Mouse (Mus musculus): ENCODE data around the gene Nlrp4c.
A peak's percentile ranks its signal among the peaks of the same experiment; 100 is the strongest.
"Not testable (repeated sequence)": the region's sequence is repeated elsewhere in the genome, so short reads cannot be mapped to it uniquely, and the experiment has no call there.

Gene Nlrp4c

DNA sequence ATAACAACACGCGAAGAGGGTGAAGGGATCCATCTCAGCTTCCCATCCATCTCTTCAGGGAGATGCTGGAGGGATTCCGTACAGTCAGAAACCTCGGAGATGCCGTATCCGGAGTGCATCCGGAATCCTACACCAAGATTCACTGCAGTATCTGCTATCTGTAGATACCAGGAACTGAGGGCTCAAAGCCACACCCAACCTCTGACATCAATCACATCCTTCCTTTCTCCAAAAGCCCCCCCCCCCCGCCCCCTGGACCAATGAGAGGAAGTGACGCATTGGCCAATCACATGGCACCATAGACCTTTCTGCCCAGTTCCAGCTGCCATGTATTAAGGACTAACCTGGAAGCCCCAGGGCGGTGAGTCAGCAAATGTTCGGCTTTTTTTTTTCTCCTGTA, at the start of gene Nlrp4c:
Gene Nlrp4c, plus strand, starts transcription at position 301 of the 400 bp plus-strand sequence.
- DNase-seq: no peak

DNA sequence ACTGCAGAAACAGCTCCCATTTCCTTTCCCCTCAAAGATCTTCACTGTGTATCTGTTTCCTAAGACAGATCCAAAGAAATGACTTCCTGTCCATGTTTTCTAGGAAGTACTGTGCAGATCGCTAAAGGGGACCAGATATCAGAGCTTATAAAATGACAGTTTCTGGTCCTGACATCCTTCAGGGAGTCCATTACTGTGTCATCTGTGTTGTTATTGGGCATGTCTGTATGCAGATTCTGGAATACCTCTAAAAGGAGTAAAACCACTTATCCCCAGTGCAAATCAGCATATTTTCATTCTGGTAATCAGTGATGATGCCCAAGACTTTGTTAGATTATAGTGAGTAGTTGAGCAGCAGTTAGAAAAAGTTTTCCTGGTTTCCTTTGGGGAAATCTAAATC, 34.1 kb upstream of the Nlrp4c start, which contains the start of gene Vmn1r65:
Gene Vmn1r65, minus strand, starts transcription at position 101 of the 400 bp plus-strand sequence.
- DNase-seq: no peak

DNA sequence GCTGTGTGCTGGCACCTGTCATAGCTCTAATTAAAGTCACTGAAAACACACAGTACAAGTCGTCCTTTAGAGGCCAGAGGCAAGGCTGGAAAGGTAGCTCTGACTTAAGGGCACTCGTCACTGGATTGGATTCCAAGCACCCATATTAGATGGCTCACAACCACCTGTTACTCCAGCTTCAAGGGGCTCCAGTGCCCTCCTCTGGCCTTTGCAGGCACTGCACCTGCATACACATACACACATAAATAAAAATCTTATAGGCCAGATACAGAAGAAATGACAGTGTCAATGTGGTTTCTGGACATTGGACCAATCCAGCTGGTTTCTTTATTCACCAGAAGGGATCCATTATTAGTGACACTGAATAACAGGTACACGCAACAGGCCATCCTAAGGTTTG, 74.5 kb downstream of the Nlrp4c start:
- no peak for DNase-seq

DNA sequence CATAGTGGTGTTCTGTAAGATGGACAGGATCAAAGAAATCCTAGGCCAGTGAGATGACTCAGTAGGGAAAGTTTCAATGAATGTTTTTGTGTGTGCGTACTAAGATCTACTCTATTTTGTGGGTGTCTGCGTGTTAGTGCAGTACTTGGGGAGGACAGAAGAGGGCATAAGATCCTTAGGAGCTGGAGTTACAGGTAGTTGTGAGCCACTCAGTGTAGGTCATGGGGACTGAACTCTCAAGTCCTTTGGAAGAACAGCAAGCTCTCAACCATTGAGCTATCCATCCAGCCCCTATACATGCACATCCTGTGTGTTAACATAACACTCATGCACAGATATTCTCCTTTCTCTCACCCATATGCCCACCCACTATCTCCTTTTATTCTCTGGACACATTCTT, 75.1 kb downstream of the Nlrp4c start:
- not testable (repeated sequence) for DNase-seq

GRCm38 (mm10) chr7:6121128-6121527, 76.2 kb downstream of the Nlrp4c start:
- not testable (repeated sequence) for DNase-seq

GRCm38 (mm10) chr7:6126690-6127448, 81.9 kb downstream of the Nlrp4c start:
- peak; percentile 78 for DNase-seq

GRCm38 (mm10) chr7:6130346-6130745, 85.4 kb downstream of the Nlrp4c start:
- DNase-seq: no peak

DNA sequence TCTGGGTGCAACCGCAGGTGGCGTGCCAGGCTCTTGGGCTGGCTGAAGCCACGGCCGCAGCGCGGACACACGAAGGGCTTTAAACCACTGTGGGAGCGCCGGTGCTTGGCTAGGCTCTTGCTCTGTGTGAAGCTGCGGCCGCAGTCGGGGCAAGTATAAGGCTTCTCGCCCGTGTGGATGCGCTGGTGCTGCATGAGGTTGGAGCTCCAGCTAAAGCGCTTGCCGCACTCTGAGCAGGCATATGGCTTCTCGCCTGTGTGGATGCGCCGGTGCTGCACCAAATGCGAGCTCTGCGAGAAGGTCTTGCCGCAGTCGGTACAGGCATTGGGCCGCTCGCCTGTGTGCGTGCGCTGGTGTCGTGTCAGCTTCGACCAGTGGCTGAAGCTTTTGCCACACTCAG, 87.7 kb downstream of the Nlrp4c start:
- no peak for DNase-seq

GRCm38 (mm10) chr7:6136497-6136896, 91.5 kb downstream of the Nlrp4c start:
- DNase-seq: no peak

- no peak for DNase-seq
These were observed 94.3 kb downstream of the Nlrp4c start for GRCm38 (mm10) chr7:6139295-6139694.

DNA sequence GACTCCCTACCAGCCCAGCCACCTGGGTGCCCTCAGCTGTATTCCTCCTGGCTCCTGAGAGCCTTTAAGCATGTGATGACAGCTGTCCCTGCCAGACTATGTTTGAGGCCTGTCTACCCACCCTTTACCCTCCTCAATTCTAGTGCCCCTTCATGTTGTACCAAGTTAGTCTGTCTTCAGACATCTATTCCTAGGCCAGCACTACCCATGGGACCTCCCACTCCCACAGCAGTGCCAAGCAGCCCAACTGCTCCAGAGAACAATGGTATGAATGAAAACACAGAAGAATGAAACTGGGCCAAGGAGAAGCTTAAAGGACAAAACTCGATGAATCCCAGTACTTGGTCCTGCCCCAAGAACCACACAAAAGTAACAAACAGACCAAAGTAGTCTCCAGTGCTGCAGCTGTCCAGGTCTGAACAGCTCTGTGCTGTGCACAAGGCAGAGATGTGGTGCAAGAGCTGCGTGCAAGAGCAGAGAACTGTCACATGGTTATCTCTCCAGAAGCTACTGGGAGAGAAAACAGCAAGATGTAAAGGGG, 99.1 kb downstream of the Nlrp4c start:
- no peak for DNase-seq

DNA sequence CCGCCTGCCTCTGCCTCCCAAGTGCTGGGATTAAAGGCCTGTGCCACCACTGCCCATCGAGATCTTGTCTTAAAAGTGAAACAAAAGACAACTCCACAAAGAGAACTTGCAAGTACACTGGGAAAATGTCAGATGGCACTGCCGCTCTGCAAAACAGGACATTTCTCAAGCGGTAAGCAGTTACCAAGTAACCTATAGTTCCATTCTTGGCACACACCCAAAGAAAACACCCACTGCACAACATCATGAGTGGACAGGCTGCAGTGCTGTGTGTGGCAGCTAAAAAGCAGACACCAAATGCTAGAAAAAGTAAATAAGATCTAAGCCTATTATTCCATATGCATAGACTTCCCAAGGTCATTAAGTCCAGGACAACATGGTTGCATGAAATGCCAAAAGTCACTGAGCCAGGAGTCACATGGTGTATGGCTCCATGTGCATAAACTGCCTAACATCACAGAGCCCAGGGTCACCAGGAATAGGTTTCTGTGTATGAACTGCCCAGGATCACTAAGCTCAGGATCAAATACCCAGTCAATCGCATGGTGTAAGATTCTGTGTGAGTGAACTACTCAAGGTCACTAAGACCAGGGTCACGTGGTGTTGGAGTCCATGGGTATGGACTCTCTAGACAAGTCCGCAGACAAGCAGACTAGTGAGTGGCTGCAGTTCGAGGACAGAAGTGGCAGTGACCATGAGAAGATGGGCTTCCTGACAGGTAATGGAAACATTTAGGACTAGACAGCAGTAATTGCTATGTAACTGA, 100.6 kb downstream of the Nlrp4c start:
- peak; percentile 43 for DNase-seq

- no peak for DNase-seq
These were observed 101.4 kb downstream of the Nlrp4c start for GRCm38 (mm10) chr7:6146194-6146981.

DNA sequence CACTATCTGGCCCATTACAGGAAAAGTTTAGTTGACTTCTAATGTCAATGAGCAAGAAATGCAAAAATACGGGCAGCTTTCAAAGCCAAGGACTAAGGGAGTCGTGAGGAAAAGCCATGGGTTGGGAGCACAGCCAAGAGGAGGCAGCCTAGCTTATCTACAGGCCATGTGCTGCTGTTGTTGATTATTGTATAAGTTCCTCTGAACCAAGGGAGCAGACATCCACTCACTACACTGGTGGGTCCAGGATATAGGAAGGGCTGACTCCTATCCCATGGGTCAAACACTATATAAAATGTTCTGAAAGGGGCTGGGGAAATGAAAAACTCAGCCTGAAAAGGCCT, 102.0 kb downstream of the Nlrp4c start:
- no peak for DNase-seq

DNA sequence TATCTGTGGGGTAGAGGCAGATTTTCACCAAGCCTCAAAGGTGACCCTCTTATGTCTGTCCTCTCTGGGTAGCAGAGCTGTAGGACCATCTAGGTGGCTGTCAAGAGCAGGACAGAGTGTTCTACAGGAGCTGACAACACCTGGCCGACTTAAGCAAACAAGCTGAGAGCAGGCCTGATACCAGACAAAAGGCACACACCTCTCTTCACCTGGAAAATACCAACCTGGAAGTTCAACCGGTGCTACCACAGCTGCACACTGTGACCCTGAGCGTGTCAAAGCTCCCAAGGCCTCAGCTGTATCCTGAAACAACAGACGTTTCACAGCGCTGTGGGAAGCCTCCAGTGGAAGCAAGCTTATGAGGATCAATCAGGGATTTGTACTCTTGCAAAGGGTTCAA, 102.7 kb downstream of the Nlrp4c start:
- DNase-seq: no peak

GRCm38 (mm10) chr7:6151266-6151665, 106.3 kb downstream of the Nlrp4c start:
- DNase-seq: no peak

DNA sequence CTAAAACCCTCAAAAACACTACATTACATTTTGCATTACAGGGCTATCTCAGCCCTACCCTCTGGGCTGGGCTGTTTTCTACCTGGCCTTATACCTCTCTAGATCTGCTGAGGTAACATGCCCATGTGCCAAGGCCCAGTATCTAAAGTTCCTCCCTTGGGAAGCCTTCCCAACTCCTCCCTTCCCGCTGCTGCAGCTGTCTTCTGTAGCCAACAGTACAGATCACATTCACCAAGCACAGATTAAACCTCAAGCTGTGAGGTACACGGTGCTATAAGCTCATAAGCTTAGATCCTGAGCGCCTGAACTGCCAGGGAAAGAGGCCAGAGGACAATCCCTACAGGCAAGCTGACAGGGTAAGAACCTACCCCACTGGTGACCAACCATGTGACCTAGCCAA, 107.1 kb downstream of the Nlrp4c start:
- no peak for DNase-seq

GRCm38 (mm10) chr7:6153131-6153530, 108.2 kb downstream of the Nlrp4c start:
- no peak for DNase-seq

- DNase-seq: no peak
These were observed 109.2 kb downstream of the Nlrp4c start for GRCm38 (mm10) chr7:6154164-6154563.

Data from kidney, adult 11 months (tissue).